Mouse (Mus musculus): ENCODE data around the gene Galm.

- TF ChIP-seq CTCF (IDR thresholded peaks at IDR 0.05; ENCODE audit: borderline replicate concordance, control insufficient read depth, extremely low read depth, insufficient read depth, low read length, poor library complexity), result no peak
- no peak for TF ChIP-seq POLR2A (IDR thresholded peaks at IDR 0.05; ENCODE audit: control insufficient read depth, extremely low read depth, insufficient read depth, low read length, poor library complexity)
Observed at GRCm38 (mm10) chr17:80091879-80092549, 35.3 kb upstream of the Galm start.
